Mouse (Mus musculus) lung, postnatal 0 days (tissue): ENCODE measurements at regions not wholly inside any gene's neighbourhood (a gene's known extent, or its start where the extent isn't known, plus 50 kb on each side); places are given as distances from the start of the nearest gene placed in this dataset.

Experiments used
- CTCF ChIP-seq: IDR thresholded peaks from 2 replicates; pipeline ENCODE4 v1.5.1; 2016; ENCODE audit warnings: antibody characterized with exemption, mild to moderate bottlenecking
- EP300 ChIP-seq: IDR thresholded peaks from 2 replicates; pipeline ENCODE4 v1.6.1; 2016; ENCODE audit warnings: antibody characterized with exemption, mild to moderate bottlenecking, control low read depth

GRCm38 (mm10) chr13:47484819-47485218, 362.4 kb downstream of the Rnf144b start:
- no peak for TF ChIP-seq CTCF
- no peak for TF ChIP-seq EP300
